Mouse (Mus musculus) intestine, embryonic 15.5 days (tissue): ENCODE results near the gene Adamtsl4. TPM values are rescaled to one million over a fixed set of nuclear protein-coding genes. Genes with fewer than 3 reads are reported as not detected.

Experiments used
- ATAC-seq: fragments of 200-750 bp; cut with Nextera tagmentation; 2 replicates; pipeline ENCODE4 v1.8.0; 2017; ENCODE audit warnings: moderate TSS enrichment, moderate library complexity
- H3K27ac ChIP-seq: fragments of 300-500 bp; sonication (generic); 2 replicates; pipeline ENCODE4 v1.5.1; 2015; ENCODE audit warnings: mild to moderate bottlenecking, inconsistent platforms
- H3K27me3 ChIP-seq: fragments of 300-500 bp; sonication (generic); replicated peaks from 2 replicates; pipeline ENCODE4 v1.6.1; 2015; ENCODE audit warnings: inconsistent platforms
- H3K36me3 ChIP-seq: fragments of 300-500 bp; sonication (generic); 2 replicates; pipeline ENCODE4 v1.6.1; 2015; ENCODE audit warnings: inconsistent platforms
- H3K4me1 ChIP-seq: fragments of 300-500 bp; sonication (generic); replicated peaks from 2 replicates; pipeline ENCODE4 v1.6.1; 2015; ENCODE audit warnings: inconsistent platforms
- H3K4me2 ChIP-seq: fragments of 300-500 bp; sonication (generic); replicated peaks from 2 replicates; pipeline ENCODE4 v1.6.1; 2015; ENCODE audit warnings: mild to moderate bottlenecking, inconsistent platforms
- H3K4me3 ChIP-seq: fragments of 300-500 bp; sonication (generic); replicated peaks from 2 replicates; pipeline ENCODE4 v1.5.1; 2015; ENCODE audit warnings: inconsistent platforms
- H3K9ac ChIP-seq: fragments of 300-500 bp; sonication (generic); 2 replicates; pipeline ENCODE4 v1.6.1; 2015; ENCODE audit warnings: inconsistent platforms
- H3K9me3 ChIP-seq: fragments of 300-500 bp; sonication (generic); 2 replicates; pipeline ENCODE4 v1.6.1; 2016; ENCODE audit warnings: inconsistent platforms
- WGBS: fragments of 180-500 bp; shearing (Covaris S2); methylation state at CpG from one replicate; pipeline ENCODE4 v1.1.7; 2015; 5-methylcytosine and 5-hydroxymethylcytosine counted together
- polyA plus RNA-seq: library from polyadenylated mRNA; unstranded; fragments of >200 nt; fragmentation: Nextera tagmentation; extraction: Ambion mirVana; gene quantifications from 2 replicates; pipeline ENCODE4 v1.2.1, GENCODE M21; 2015

The Adamtsl4 gene
- polyA plus RNA-seq, 1 experiment from 2014 or later, result 2.3 TPM

- no peak overlapping the region for H3K4me2 ChIP-seq
- no peak overlapping the region for H3K27ac ChIP-seq
- peaks cover 9% of the 10 kb centered on the region; the same call in 1 of the 2 replicates for H3K36me3 ChIP-seq
- no peak for ATAC-seq
- H3K9me3 ChIP-seq, result no peaks in the 10 kb centered on the region
- no peak overlapping the region for H3K4me3 ChIP-seq
- 58% methylated on average over 4 of the region's 4 CpGs for WGBS
- no peaks in the 10 kb centered on the region; the same call in 1 of the 2 replicates for H3K4me1 ChIP-seq
- H3K9ac ChIP-seq, result no peak overlapping the region
- H3K27me3 ChIP-seq, result no peaks in the 10 kb centered on the region
Observed at GRCm38 (mm10) chr3:95635636-95636035, 52.1 kb downstream of the Adamtsl4 start.

- ATAC-seq, result no peak; the same call in 1 of the 2 replicates
- Histone ChIP-seq H3K36me3 (peaks cover 20% of the 10 kb centered on the region; the same call in 1 of the 2 replicates), H3K9me3 (no peaks in the 10 kb centered on the region), H3K4me1 (no peaks in the 10 kb centered on the region; the same call in 1 of the 2 replicates), H3K9ac (no peak overlapping the region), H3K27me3 (no peaks in the 10 kb centered on the region), H3K4me3 (no peak overlapping the region), H3K4me2 (no peak overlapping the region), H3K27ac (no peak overlapping the region)
- 63% methylated on average over 12 of the region's 12 CpGs for WGBS
Observed at GRCm38 (mm10) chr3:95632648-95633588, 54.8 kb downstream of the Adamtsl4 start.

- Histone ChIP-seq H3K27me3 (no peaks in the 10 kb centered on the region), H3K9me3 (no peaks in the 10 kb centered on the region), H3K9ac (no peak overlapping the region), H3K36me3 (peaks cover 29% of the 10 kb centered on the region), H3K4me2 (no peak overlapping the region), H3K4me3 (no peak overlapping the region), H3K27ac (no peak overlapping the region), H3K4me1 (peaks cover under 1% of the 10 kb centered on the region; the same call in 1 of the 2 replicates)
- ATAC-seq, result no peak
- WGBS, result 58% methylated on average over 6 of the region's 6 CpGs
Observed at GRCm38 (mm10) chr3:95631304-95631703, 56.4 kb downstream of the Adamtsl4 start.

GRCm38 (mm10) chr3:95630856-95631255 is 56.9 kb downstream of the Adamtsl4 start:
- no peaks in the 10 kb centered on the region for H3K9me3 ChIP-seq
- H3K36me3 ChIP-seq, result peaks cover 29% of the 10 kb centered on the region
- no peak overlapping the region for H3K27ac ChIP-seq
- 0 out of 2 replicates have a peak, but pooled peaks cover 5% of the 10 kb centered on the region for H3K4me1 ChIP-seq
- H3K27me3 ChIP-seq, result no peaks in the 10 kb centered on the region
- ATAC-seq, result no peak
- H3K4me3 ChIP-seq, result no peak overlapping the region
- no peak overlapping the region for H3K9ac ChIP-seq
- WGBS, result 77% methylated on average over 3 of the region's 3 CpGs
- no peak overlapping the region for H3K4me2 ChIP-seq

GRCm38 (mm10) chr3:95629755-95630154 is 58.0 kb downstream of the Adamtsl4 start:
- WGBS, result 75% methylated on average over 4 of the region's 4 CpGs
- Histone ChIP-seq H3K4me1 (0 out of 2 replicates have a peak, but pooled peaks cover 7% of the 10 kb centered on the region), H3K4me3 (no peak overlapping the region), H3K36me3 (peaks cover 29% of the 10 kb centered on the region), H3K27me3 (no peaks in the 10 kb centered on the region), H3K4me2 (no peak overlapping the region), H3K9me3 (no peaks in the 10 kb centered on the region), H3K9ac (no peak overlapping the region), H3K27ac (no peak overlapping the region)
- no peak for ATAC-seq

- peaks cover 25% of the 10 kb centered on the region for H3K36me3 ChIP-seq
- no peak overlapping the region for H3K9ac ChIP-seq
- no peak for ATAC-seq
- no peaks in the 10 kb centered on the region for H3K27me3 ChIP-seq
- 0 out of 2 replicates have a peak, but pooled peaks cover 7% of the 10 kb centered on the region for H3K4me1 ChIP-seq
- H3K27ac ChIP-seq, result no peak overlapping the region
- H3K4me3 ChIP-seq, result no peak overlapping the region
- H3K4me2 ChIP-seq, result no peak overlapping the region
- no peaks in the 10 kb centered on the region for H3K9me3 ChIP-seq
- WGBS, result 86% methylated on average over 5 of the region's 5 CpGs
Observed at GRCm38 (mm10) chr3:95627763-95628162, 60.0 kb downstream of the Adamtsl4 start.

Other genes starting within 250 kb of the Adamtsl4 start
- 8.5 and 9.5 TPM in 2 replicates for gene Ctsk, start 188.7 kb downstream of the Adamtsl4 start, polyA plus RNA-seq
- 28.2 and 29.6 TPM in 2 replicates for gene Ctss, start 161.1 kb downstream of the Adamtsl4 start, polyA plus RNA-seq
- not detected in 2 replicates for gene Hormad1, start 128.2 kb downstream of the Adamtsl4 start, polyA plus RNA-seq
- 40.2 and 41.4 TPM in 2 replicates for gene Golph3l, start 99.0 kb downstream of the Adamtsl4 start, polyA plus RNA-seq
- gene Ensa, start 62.9 kb downstream of the Adamtsl4 start, polyA plus RNA-seq, result 65.1 and 69.0 TPM in 2 replicates
- 50.5 and 52.3 TPM in 2 replicates for gene Mcl1, start 29.1 kb downstream of the Adamtsl4 start, polyA plus RNA-seq
- gene Ecm1, start 51.7 kb upstream of the Adamtsl4 start, polyA plus RNA-seq, result 20.2 and 20.9 TPM in 2 replicates
- gene Tars2, start 72.3 kb upstream of the Adamtsl4 start, polyA plus RNA-seq, result 54.4 and 54.5 TPM in 2 replicates
- 16.9 and 18.3 TPM in 2 replicates for gene Rprd2, start 130.9 kb upstream of the Adamtsl4 start, polyA plus RNA-seq
- gene Prpf3, start 168.0 kb upstream of the Adamtsl4 start, polyA plus RNA-seq, result 44.2 and 44.9 TPM in 2 replicates
- 346 and 351 TPM in 2 replicates for gene Mrps21, start 183.6 kb upstream of the Adamtsl4 start, polyA plus RNA-seq
- gene Ciart, start 194.3 kb upstream of the Adamtsl4 start, polyA plus RNA-seq, result 5.6 and 5.8 TPM in 2 replicates
- 21.3 and 22.9 TPM in 2 replicates for gene BC028528, start 204.1 kb upstream of the Adamtsl4 start, polyA plus RNA-seq
- 38.3 and 38.8 TPM in 2 replicates for gene Aph1a, start 206.1 kb upstream of the Adamtsl4 start, polyA plus RNA-seq
- 1.5 and 1.9 TPM in 2 replicates for gene Car14, start 216.8 kb upstream of the Adamtsl4 start, polyA plus RNA-seq
- gene Anp32e, start 241.3 kb upstream of the Adamtsl4 start, polyA plus RNA-seq, result 149 and 178 TPM in 2 replicates